Mouse (Mus musculus) forebrain, embryonic 15.5 days (tissue): ENCODE measurements at regions not wholly inside any gene's neighbourhood (a gene's known extent, or its start where the extent isn't known, plus 50 kb on each side); places are given as distances from the start of the nearest gene placed in this dataset.
A peak's percentile ranks its signal among the peaks of the same experiment; 100 is the strongest.

Experiments
- ATAC-seq: fragments of 200-750 bp; cut with Nextera tagmentation; replicated peaks from 2 replicates; pipeline ENCODE4 v1.8.0; 2017; ENCODE audit warnings: mild to moderate bottlenecking, moderate TSS enrichment, moderate library complexity
- H3K27ac ChIP-seq: fragments of 300-500 bp; sonication (generic); replicated peaks from 2 replicates; pipeline ENCODE4 v1.5.1; 2015; ENCODE audit warnings: mild to moderate bottlenecking, inconsistent platforms
- H3K27me3 ChIP-seq: fragments of 300-500 bp; sonication (generic); 2 replicates; pipeline ENCODE4 v1.6.1; 2015; ENCODE audit warnings: inconsistent platforms
- H3K36me3 ChIP-seq: fragments of 300-500 bp; sonication (generic); 2 replicates; pipeline ENCODE4 v1.6.1; 2015; ENCODE audit warnings: mild to moderate bottlenecking, inconsistent platforms
- H3K4me1 ChIP-seq: fragments of 300-500 bp; sonication (generic); 2 replicates; pipeline ENCODE4 v1.6.1; 2015; ENCODE audit warnings: inconsistent platforms
- H3K4me2 ChIP-seq: fragments of 300-500 bp; sonication (generic); replicated peaks from 2 replicates; pipeline ENCODE4 v1.6.1; 2015; ENCODE audit warnings: mild to moderate bottlenecking, inconsistent platforms
- H3K4me3 ChIP-seq: fragments of 300-500 bp; sonication (generic); 2 replicates; pipeline ENCODE4 v1.5.1; 2015; ENCODE audit warnings: mild to moderate bottlenecking, inconsistent platforms
- H3K9ac ChIP-seq: fragments of 300-500 bp; sonication (generic); replicated peaks from 2 replicates; pipeline ENCODE4 v1.6.1; 2015; ENCODE audit warnings: mild to moderate bottlenecking, inconsistent platforms
- H3K9me3 ChIP-seq: fragments of 300-500 bp; sonication (generic); 2 replicates; pipeline ENCODE4 v1.6.1; 2016; ENCODE audit warnings: inconsistent platforms
- WGBS: fragments of 180-500 bp; shearing (Covaris S2); methylation state at CpG from one replicate; pipeline ENCODE4 v1.1.7; 2015; ENCODE audit warnings: mixed read lengths; 5-methylcytosine and 5-hydroxymethylcytosine counted together

DNA sequence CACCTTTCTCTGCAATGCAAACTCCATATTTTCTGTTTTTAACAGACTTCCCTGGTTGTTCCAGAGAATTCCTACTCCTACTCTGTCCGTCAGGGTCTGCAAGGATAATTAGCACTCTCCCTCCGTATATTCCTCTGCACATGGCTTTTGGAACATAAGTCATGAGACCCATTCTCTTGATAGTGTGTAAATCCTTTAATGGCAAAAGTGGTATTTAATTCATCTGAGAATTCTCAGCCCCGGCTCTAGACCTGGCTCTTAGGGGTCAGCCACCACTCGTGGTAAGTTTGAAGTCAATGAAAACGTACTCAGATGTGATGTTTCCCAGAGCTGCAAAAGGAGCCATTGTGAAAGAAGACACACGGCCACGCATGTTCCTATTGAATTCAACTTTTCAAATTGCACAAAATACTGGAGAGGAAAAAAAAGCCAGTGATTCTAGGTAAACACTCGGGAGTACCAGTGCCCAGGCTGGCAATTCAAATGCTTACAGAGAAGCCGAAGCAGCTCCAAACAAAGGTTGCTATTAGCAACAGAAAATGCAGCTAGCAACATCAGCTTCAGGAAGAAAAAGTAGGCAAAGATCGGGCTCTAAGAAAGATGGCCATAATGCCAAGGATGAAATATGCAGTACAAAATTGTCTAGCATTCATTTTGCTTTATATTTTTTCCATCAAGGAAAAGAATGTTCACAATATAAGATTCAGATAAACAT is 258.2 kb upstream of the Zpld1 start:
- Histone ChIP-seq H3K27ac (peak overlapping the region; percentile 50), H3K27me3 (no peaks in the 10 kb centered on the region), H3K4me2 (peak overlapping the region; percentile 42), H3K4me1 (peaks cover 14% of the 10 kb centered on the region), H3K4me3 (peak overlapping the region; percentile 24), H3K36me3 (no peaks in the 10 kb centered on the region), H3K9ac (peak overlapping the region; percentile 35), H3K9me3 (no peaks in the 10 kb centered on the region)
- ATAC-seq = peak; percentile 88
- WGBS = 12% methylated on average over 10 of the region's 10 CpGs

DNA sequence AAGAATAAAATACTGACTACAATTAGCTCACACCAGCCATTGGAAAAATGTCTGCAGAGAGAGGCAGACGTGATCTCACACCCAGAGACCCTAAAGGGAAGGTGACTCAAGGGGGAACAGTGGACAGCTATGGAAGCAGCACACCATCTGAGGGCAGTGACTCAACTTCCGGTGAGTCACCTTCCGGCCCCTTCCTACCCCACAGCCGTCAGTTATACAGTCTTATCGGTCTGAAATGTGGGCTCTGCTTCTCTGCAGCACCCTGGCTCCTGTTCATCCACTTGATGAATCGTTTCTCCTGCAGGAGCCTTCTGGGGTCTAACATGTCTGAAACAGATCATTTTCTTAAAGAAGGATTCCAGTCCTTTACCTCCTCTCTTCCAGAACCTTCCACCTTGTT is 257.4 kb upstream of the Zpld1 start:
- Histone ChIP-seq H3K36me3 (no peaks in the 10 kb centered on the region), H3K9ac (no peak overlapping the region), H3K27me3 (no peaks in the 10 kb centered on the region), H3K27ac (no peak overlapping the region), H3K9me3 (no peaks in the 10 kb centered on the region), H3K4me1 (peaks cover 18% of the 10 kb centered on the region), H3K4me2 (no peak overlapping the region), H3K4me3 (no peak overlapping the region)
- ATAC-seq = no peak
- 89% methylated on average over 6 of the region's 6 CpGs for WGBS

DNA sequence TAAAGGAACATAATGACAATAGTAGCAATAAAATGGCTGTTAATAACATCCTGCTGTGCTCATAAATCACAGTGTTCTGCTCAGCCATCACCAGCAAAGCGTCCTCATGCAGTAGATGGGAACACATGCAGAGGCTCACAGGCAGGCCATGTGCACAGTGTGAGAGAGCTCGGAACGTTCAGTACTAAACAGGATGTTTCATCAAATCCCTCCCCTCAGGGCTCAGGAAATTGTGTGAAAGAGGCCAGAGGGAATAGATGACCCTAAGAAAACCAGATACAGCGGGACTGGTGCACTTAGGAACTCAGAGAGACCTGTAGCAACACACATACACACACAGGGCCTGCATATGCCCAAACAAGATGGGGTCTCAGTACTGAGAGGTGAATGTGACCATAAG is 256.1 kb upstream of the Zpld1 start:
- Histone ChIP-seq H3K4me1 (peaks cover 18% of the 10 kb centered on the region), H3K9me3 (no peaks in the 10 kb centered on the region), H3K4me3 (no peak overlapping the region), H3K27ac (no peak overlapping the region), H3K9ac (no peak overlapping the region), H3K4me2 (no peak overlapping the region), H3K36me3 (no peaks in the 10 kb centered on the region), H3K27me3 (no peaks in the 10 kb centered on the region)
- no peak for ATAC-seq
- WGBS = 82% methylated on average over 4 of the region's 4 CpGs

DNA sequence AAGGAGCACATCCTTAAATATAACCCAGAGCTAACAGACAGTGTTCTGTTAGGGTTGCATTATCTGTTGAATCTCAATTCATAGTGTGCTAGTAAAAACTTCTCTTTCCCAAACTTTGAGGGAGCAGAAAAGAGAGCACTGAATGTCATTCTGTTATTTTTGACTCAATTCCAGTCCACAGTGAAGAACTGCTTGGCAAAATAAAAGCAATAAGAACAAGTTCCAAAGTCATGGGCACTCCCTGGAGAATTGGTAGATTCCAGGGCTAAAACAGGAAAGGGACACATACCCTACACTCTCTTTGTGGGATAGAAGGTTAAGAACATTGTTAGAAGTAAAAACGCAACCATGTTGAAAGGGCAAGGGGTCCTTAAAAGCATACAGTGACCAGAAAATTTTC is 253.6 kb upstream of the Zpld1 start:
- Histone ChIP-seq H3K36me3 (no peaks in the 10 kb centered on the region), H3K9ac (no peak overlapping the region), H3K4me3 (no peak overlapping the region), H3K27ac (no peak overlapping the region), H3K4me2 (no peak overlapping the region), H3K4me1 (peaks cover 14% of the 10 kb centered on the region), H3K27me3 (no peaks in the 10 kb centered on the region), H3K9me3 (no peaks in the 10 kb centered on the region)
- ATAC-seq = no peak
- WGBS = 88% methylated on average over 1 of the region's 1 CpGs

DNA sequence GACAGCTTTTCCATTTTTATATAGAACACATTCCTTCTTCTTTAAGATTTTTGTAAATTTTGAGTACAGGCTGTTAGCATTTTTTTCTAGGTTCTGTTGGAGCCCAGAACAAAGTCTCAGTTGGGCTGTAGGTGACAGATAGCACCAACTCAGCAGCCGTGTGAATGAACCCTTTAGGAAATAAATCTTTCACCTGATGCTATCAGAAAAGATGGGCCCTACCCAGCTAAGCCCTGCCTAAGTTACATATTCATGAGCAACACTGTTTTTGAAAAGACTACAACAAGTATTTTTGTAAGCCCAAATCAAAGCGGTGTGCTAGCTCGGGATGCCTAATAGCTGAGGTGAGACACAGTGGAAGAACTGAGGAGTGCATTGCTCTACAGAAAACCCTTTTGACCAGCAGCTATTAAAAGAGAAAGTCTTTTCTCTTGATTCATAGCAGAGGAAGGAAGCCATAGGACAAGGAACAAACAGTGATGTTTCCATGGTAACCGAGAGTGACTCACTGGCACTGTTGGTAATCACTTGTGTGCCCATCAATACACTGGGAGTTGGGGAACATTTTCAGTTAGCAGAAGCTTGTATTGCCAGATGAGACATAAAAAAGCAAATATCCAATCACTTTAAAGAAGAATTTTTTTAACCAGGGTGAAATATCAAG is 253.0 kb upstream of the Zpld1 start:
- Histone ChIP-seq H3K36me3 (no peaks in the 10 kb centered on the region), H3K27ac (no peak overlapping the region), H3K9ac (no peak overlapping the region), H3K4me3 (no peak overlapping the region), H3K4me2 (no peak overlapping the region), H3K4me1 (peaks cover 9% of the 10 kb centered on the region), H3K27me3 (no peaks in the 10 kb centered on the region), H3K9me3 (no peaks in the 10 kb centered on the region)
- WGBS = 22% methylated on average over 4 of the region's 4 CpGs
- peak; percentile 65; the same call in 1 of the 2 replicates for ATAC-seq

DNA sequence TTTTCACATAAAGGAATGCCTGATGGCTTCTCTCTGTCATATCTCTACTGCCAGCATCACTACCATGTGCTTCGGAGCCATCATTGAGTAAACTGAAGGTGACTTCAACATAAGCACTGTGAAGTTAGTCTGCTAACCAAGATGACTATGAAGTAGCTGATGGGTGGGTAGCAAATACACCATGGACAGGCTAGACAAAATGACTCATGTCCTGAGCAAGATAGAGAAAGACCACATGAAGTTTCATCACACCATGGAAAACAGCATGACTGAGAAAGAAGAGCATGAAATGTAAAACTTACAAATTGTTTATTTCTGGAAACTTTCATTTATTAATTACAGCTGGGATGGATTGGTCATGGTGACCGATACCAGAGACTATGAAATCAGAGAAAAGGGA is 249.3 kb upstream of the Zpld1 start:
- Histone ChIP-seq H3K27me3 (no peaks in the 10 kb centered on the region), H3K4me2 (no peak overlapping the region), H3K27ac (no peak overlapping the region), H3K9ac (no peak overlapping the region), H3K4me3 (no peak overlapping the region), H3K36me3 (no peaks in the 10 kb centered on the region), H3K9me3 (no peaks in the 10 kb centered on the region), H3K4me1 (peaks cover 6% of the 10 kb centered on the region)
- no peak for ATAC-seq
- WGBS = 94% methylated on average over 2 of the region's 2 CpGs

DNA sequence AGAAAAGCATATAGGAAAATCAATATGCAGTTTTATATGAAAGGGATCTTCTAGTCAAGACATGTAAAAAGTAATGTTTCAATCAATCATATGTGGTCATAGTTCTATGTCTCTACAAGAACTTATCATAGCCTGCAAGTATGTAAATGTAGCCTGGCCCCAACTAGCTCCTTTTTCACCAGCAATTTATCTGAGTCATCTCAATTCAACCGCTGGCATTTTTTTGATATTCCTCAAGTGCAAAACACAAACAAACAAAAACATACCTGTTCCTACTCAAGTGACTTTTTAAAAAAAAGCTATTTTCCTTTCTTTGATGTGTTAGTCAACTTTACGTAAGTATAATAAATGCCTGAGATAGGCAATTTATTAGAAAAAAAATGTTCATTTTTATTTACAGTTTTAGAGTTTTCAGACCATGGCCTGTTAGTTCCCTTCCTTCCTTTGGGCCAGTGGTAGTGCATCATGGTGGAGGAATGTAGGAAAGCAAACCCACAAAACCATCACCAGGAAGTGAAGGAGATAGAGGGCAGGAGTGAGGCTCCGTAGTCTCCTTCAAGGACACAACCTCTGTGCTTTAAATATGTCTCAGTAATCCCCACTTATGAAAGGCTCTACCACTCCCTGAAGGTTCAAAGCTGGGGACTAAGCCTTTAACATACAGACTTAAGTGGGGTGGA is 242.7 kb upstream of the Zpld1 start:
- Histone ChIP-seq H3K9me3 (no peaks in the 10 kb centered on the region), H3K36me3 (no peaks in the 10 kb centered on the region), H3K4me1 (no peaks in the 10 kb centered on the region), H3K27me3 (no peaks in the 10 kb centered on the region), H3K27ac (no peak overlapping the region), H3K9ac (no peak overlapping the region), H3K4me2 (no peak overlapping the region), H3K4me3 (no peak overlapping the region)
- no peak for ATAC-seq
- 92% methylated on average over 3 of the region's 3 CpGs for WGBS

DNA sequence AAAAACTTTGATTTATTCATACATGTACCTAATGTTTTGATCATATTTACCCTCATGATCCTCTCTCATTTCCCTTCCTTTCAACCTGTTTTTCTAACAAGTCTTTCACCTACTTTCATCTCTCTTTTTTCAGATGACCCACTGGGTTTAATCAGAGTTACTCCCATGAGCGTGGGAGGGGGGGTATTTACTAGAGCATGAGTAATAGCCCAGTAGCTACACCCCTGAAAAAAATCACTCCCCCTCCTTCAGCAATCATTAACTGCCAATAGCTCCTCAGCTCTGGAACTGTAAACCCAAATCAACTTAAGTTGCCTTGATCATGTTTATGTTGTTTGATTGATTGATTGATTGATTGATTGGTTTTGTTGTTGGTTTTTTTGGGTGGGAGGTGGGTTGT is 241.4 kb upstream of the Zpld1 start:
- Histone ChIP-seq H3K9ac (no peak overlapping the region), H3K4me2 (no peak overlapping the region), H3K9me3 (no peaks in the 10 kb centered on the region), H3K27ac (no peak overlapping the region), H3K36me3 (no peaks in the 10 kb centered on the region), H3K27me3 (no peaks in the 10 kb centered on the region), H3K4me1 (no peaks in the 10 kb centered on the region), H3K4me3 (no peak overlapping the region)
- no peak for ATAC-seq
- 74% methylated on average over 1 of the region's 1 CpGs for WGBS

DNA sequence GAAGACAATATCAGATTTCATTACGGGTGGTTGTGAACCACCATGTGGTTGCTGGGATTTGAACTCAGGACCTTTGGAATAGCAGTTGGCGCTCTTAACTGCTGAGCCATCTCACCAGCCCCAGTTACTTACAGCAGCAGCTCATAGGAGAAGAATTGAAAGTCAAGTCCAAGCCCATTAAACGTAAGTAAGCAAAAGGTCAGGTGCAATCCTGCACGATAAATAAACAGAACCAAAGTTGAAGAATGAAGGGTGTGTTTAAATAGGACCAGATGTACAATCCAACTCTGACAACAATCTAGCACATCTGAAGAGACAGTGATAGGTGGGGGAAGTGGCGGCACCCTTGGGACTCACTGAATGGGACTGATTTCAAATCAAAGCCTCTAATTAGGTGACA is 239.8 kb upstream of the Zpld1 start:
- no peaks in the 10 kb centered on the region for H3K36me3 ChIP-seq
- no peaks in the 10 kb centered on the region for H3K27me3 ChIP-seq
- H3K4me2 ChIP-seq = no peak overlapping the region
- 91% methylated on average over 5 of the region's 5 CpGs for WGBS
- ATAC-seq = no peak
- no peaks in the 10 kb centered on the region for H3K9me3 ChIP-seq
- H3K27ac ChIP-seq = no peak overlapping the region
- no peak overlapping the region for H3K4me3 ChIP-seq
- no peaks in the 10 kb centered on the region for H3K4me1 ChIP-seq
- H3K9ac ChIP-seq = no peak overlapping the region

DNA sequence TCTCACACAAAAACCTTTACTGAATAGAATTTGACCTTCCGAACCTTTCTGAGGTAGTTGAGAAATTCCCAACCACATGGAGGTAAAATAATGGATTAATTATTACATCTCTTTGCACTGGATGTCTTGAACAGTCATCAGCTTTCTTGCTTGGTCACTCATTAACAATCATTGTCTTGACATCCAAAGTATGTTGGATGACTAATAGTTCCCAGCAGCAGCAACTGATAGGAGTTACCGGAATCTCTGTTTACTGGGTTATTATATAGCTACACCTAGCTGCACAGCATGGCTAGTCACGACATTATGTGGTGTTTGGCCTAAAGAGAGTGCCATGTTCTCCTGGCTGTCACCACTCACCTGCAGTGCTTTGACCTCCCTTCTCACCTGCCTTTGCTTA is 234.9 kb upstream of the Zpld1 start:
- H3K9ac ChIP-seq = no peak overlapping the region
- H3K4me3 ChIP-seq = no peak overlapping the region
- no peak overlapping the region for H3K4me2 ChIP-seq
- no peak for ATAC-seq
- no peaks in the 10 kb centered on the region for H3K4me1 ChIP-seq
- H3K27ac ChIP-seq = no peak overlapping the region
- H3K27me3 ChIP-seq = no peaks in the 10 kb centered on the region
- 92% methylated on average over 3 of the region's 3 CpGs for WGBS
- no peaks in the 10 kb centered on the region for H3K9me3 ChIP-seq
- no peaks in the 10 kb centered on the region for H3K36me3 ChIP-seq

DNA sequence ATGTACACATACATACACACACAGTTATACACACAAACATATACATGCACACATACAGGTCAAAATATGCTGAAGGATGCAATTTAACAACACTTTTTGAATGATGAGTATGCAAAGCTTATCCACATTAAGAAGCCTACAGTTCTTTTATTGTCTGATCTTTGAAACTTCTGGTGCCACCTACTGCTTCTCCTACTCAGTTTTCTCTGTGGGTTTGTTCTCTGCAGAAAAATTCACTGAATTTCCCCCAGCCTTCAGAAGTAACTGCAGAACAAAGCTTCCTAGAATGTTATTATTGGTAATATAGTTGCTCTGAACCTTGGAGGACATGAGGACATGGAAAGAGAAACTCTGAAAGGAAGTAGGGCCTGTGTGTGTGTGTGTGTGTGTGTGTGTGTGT is 233.1 kb upstream of the Zpld1 start:
- no peak overlapping the region for H3K4me2 ChIP-seq
- no peaks in the 10 kb centered on the region for H3K4me1 ChIP-seq
- H3K36me3 ChIP-seq = no peaks in the 10 kb centered on the region
- ATAC-seq = no peak
- no peak overlapping the region for H3K4me3 ChIP-seq
- no peaks in the 10 kb centered on the region for H3K27me3 ChIP-seq
- no peak overlapping the region for H3K27ac ChIP-seq
- no peak overlapping the region for H3K9ac ChIP-seq
- no peaks in the 10 kb centered on the region for H3K9me3 ChIP-seq

DNA sequence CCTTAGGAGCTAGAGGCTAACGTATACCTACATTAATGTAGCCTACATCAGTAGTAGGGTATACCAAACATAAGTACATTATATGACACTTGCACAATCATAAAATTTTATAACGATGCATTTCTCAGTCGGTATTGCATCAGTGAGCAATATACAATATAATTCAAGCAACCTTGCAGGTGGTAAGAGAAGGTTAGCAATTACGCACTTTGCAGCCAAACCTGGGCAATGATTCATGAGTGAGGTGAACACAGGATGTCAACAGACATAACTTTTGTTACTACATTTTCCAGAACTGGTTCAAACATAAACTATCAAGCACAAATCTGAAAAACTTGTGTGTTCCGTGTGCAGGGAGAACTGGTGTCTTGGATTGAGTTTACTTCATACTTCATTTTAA is 229.9 kb upstream of the Zpld1 start:
- ATAC-seq = no peak
- H3K27me3 ChIP-seq = no peaks in the 10 kb centered on the region
- H3K4me3 ChIP-seq = no peak overlapping the region
- H3K4me2 ChIP-seq = no peak overlapping the region
- H3K9ac ChIP-seq = no peak overlapping the region
- H3K27ac ChIP-seq = no peak overlapping the region
- no peaks in the 10 kb centered on the region for H3K36me3 ChIP-seq
- H3K9me3 ChIP-seq = no peaks in the 10 kb centered on the region
- 93% methylated on average over 5 of the region's 5 CpGs for WGBS
- no peaks in the 10 kb centered on the region for H3K4me1 ChIP-seq
